Mouse (Mus musculus) ES-E14 (cell line): ENCODE data around the gene Kcnip2.

ENCODE experiments used
- CHD2 ChIP-seq: IDR thresholded peaks from 2 replicates; pipeline ENCODE4 v1.6.1; 2014; ENCODE audit warnings: mild to moderate bottlenecking, low read depth, low read length, inconsistent platforms
- HCFC1 ChIP-seq: IDR thresholded peaks from 2 replicates; pipeline ENCODE4 v1.6.1; 2012; ENCODE audit warnings: low read length, inconsistent platforms, borderline replicate concordance; ENCODE audit not compliant: insufficient read depth
- MAFK ChIP-seq: IDR thresholded peaks from 2 replicates; pipeline ENCODE4 v1.6.1; 2014; ENCODE audit warnings: mild to moderate bottlenecking, low read depth, low read length, inconsistent platforms; ENCODE audit not compliant: insufficient read depth
- ZC3H11A ChIP-seq: IDR thresholded peaks from 2 replicates; pipeline ENCODE4 v1.6.1; 2012; ENCODE audit warnings: low read depth, mild to moderate bottlenecking, inconsistent platforms, low read length, borderline replicate concordance
- ZNF384 ChIP-seq: IDR thresholded peaks from 2 replicates; pipeline ENCODE4 v1.6.1; 2012; ENCODE audit warnings: low read depth, low read length, inconsistent platforms

- TF ChIP-seq ZC3H11A (no peak), HCFC1 (no peak), MAFK (no peak), CHD2 (no peak), ZNF384 (no peak)
Measured at GRCm38 (mm10) chr19:45751881-45752280, 64.0 kb downstream of the Kcnip2 start.
